Mouse (Mus musculus) midbrain, embryonic 14.5 days (tissue): ENCODE measurements around the gene Fcgr1. TPM values are rescaled to one million over a fixed set of nuclear protein-coding genes. Genes with fewer than 3 reads are reported as not detected.

Source experiments
- ATAC-seq: fragments of 200-750 bp; cut with Nextera tagmentation; 2 replicates; pipeline ENCODE4 v1.8.0; 2017; ENCODE audit warnings: moderate number of reproducible peaks, moderate library complexity; ENCODE audit not compliant: low FRiP score, low TSS enrichment
- DNase-seq: peaks from one replicate; pipeline ENCODE4 v3.0.0-alpha.2; 2015
- H3K27ac ChIP-seq: fragments of 300-500 bp; sonication (generic); replicated peaks from 2 replicates; pipeline ENCODE4 v1.5.1; 2014; ENCODE audit warnings: mild to moderate bottlenecking, low read depth, low read length, moderate library complexity
- H3K27me3 ChIP-seq: fragments of 300-500 bp; sonication (generic); 2 replicates; pipeline ENCODE4 v1.6.1; 2014; ENCODE audit warnings: low read length, control low read depth, mixed read lengths; ENCODE audit not compliant: control insufficient read depth, insufficient read depth
- H3K36me3 ChIP-seq: fragments of 300-500 bp; sonication (generic); 2 replicates; pipeline ENCODE4 v1.6.1; 2014; ENCODE audit warnings: low read length, control low read depth; ENCODE audit not compliant: control insufficient read depth, insufficient read depth
- H3K4me1 ChIP-seq: fragments of 300-500 bp; sonication (generic); 2 replicates; pipeline ENCODE4 v1.6.1; 2014; ENCODE audit warnings: mild to moderate bottlenecking, antibody characterized with exemption, low read length, control low read depth; ENCODE audit not compliant: control insufficient read depth, insufficient read depth
- H3K4me2 ChIP-seq: fragments of 300-500 bp; sonication (generic); 2 replicates; pipeline ENCODE4 v1.6.1; 2014; ENCODE audit warnings: mild to moderate bottlenecking, low read length, moderate library complexity
- H3K4me3 ChIP-seq: fragments of 300-500 bp; sonication (generic); replicated peaks from 2 replicates; pipeline ENCODE4 v1.5.1; 2014; ENCODE audit warnings: low read depth, low read length
- H3K9ac ChIP-seq: fragments of 300-500 bp; sonication (generic); replicated peaks from 2 replicates; pipeline ENCODE4 v1.6.1; 2014; ENCODE audit warnings: mild to moderate bottlenecking, low read length, moderate library complexity
- H3K9me3 ChIP-seq: fragments of 300-500 bp; sonication (generic); 2 replicates; pipeline ENCODE4 v1.6.1; 2016; ENCODE audit warnings: low read length, control low read depth, mixed read lengths; ENCODE audit not compliant: control insufficient read depth
- WGBS: fragments of 180-500 bp; shearing (Covaris S2); extraction: QIAGEN DNeasy Blood & Tissue Kit; methylation state at CpG from one replicate; pipeline ENCODE4 v1.1.7; 2014; 5-methylcytosine and 5-hydroxymethylcytosine counted together
- polyA plus RNA-seq: library from polyadenylated mRNA; unstranded; fragments of >200 nt; fragmentation: Nextera tagmentation; extraction: Ambion mirVana; gene quantifications from 2 replicates; pipeline ENCODE4 v1.2.1, GENCODE M21; 2014

The Fcgr1 gene
- polyA plus RNA-seq, 1 experiment from 2014 or later, result 4.8 TPM

DNA sequence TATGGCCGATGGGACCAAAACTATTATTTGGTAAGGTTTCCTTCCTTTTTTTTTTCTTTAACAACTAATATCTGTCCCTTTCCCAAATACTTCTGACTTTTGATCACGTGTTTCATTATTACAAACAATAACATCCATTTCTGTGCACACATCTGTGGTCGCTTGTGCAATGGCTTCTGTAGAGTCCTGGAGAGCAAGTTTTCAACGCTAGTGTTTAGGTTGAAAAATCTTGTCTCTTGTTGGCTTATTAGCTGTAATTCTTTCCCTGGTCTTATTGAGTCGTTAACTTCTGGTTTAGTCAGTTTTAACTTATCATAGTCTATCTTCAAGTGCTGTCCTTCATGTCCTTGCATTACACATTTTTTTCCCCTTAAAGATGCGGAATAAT is 41.4 kb upstream of the Fcgr1 start:
- Histone ChIP-seq H3K36me3 (no peaks in the 10 kb centered on the region), H3K4me1 (no peaks in the 10 kb centered on the region), H3K9me3 (no peaks in the 10 kb centered on the region), H3K27me3 (peaks cover 87% of the 10 kb centered on the region), H3K4me2 (no peak overlapping the region), H3K9ac (no peak overlapping the region), H3K27ac (no peak overlapping the region), H3K4me3 (no peak overlapping the region)
- ATAC-seq (no peak), DNase-seq (no peak)
- 55% methylated on average over 6 of the region's 6 CpGs for WGBS

DNA sequence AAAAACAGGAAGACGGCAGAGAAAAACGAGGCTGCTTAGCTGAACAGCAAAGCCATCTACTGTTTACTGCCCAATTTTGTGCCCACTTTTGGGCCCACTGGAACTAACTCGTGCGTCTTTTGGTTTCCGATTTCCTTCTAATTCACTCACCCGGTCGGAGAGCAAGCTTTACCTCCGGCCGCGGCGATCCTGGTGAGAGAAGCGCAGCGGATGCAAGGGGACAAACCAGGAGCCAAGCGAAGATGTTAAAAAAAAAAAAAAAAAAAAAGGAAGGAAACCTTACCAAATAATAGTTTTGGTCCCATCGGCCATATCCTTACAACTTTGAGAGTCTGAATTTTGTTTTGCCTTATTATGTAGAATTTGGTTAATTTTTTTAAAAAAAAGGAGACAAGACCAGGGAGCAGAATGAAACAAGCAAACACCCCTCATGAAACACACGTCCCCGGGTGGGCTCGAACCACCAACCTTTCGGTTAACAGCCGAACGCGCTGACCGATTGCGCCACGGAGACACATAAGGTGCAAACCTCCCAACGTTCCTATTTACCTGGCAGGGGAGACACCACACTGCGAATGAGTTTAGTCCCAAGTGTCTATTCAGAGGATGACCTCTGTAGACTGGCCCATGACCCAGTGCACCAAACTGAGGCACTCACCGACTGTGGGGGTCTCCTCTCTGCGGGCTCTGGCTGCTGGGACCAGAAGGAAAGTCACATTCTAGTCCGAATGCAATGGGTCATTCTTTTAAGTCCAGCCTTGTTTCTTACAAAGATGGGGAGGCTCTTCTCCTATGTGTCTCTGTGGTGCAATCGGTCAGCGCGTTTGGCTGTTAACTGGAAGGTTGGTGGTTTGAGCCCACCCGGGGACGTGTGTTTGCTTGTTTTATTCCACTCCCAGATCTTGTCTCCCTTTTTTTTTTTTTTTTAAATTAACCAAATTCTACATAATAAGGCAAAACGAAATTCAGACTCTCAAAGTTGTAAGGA is 40.7 kb upstream of the Fcgr1 start:
- ATAC-seq, result no peak
- 0 out of 2 replicates have a peak overlapping the region, but pooled peaks have one; percentile 22 for H3K4me2 ChIP-seq
- no peak overlapping the region for H3K9ac ChIP-seq
- 3% methylated on average over 36 of the region's 36 CpGs for WGBS
- peaks cover 94% of the 10 kb centered on the region for H3K27me3 ChIP-seq
- no peaks in the 10 kb centered on the region for H3K36me3 ChIP-seq
- DNase-seq, result no peak
- no peaks in the 10 kb centered on the region for H3K9me3 ChIP-seq
- H3K4me3 ChIP-seq, result no peak overlapping the region
- no peaks in the 10 kb centered on the region for H3K4me1 ChIP-seq
- no peak overlapping the region for H3K27ac ChIP-seq

GRCm38 (mm10) chr3:96333396-96334174 is 39.8 kb upstream of the Fcgr1 start:
- 0 out of 2 replicates have a peak overlapping the region, but pooled peaks have one; percentile 22 for H3K4me2 ChIP-seq
- H3K27ac ChIP-seq, result no peak overlapping the region
- WGBS, result 2% methylated on average over 25 of the region's 25 CpGs
- peaks cover 95% of the 10 kb centered on the region for H3K27me3 ChIP-seq
- no peaks in the 10 kb centered on the region for H3K9me3 ChIP-seq
- no peaks in the 10 kb centered on the region for H3K4me1 ChIP-seq
- no peak overlapping the region for H3K4me3 ChIP-seq
- no peaks in the 10 kb centered on the region for H3K36me3 ChIP-seq
- no peak for DNase-seq
- no peak for ATAC-seq
- no peak overlapping the region for H3K9ac ChIP-seq

GRCm38 (mm10) chr3:96332631-96333395 is 39.0 kb upstream of the Fcgr1 start:
- no peak for DNase-seq
- Histone ChIP-seq H3K27me3 (peaks cover 91% of the 10 kb centered on the region), H3K36me3 (no peaks in the 10 kb centered on the region), H3K4me1 (no peaks in the 10 kb centered on the region), H3K4me2 (no peak overlapping the region), H3K4me3 (no peak overlapping the region), H3K27ac (no peak overlapping the region), H3K9ac (no peak overlapping the region), H3K9me3 (no peaks in the 10 kb centered on the region)
- WGBS, result 4% methylated on average over 27 of the region's 27 CpGs
- ATAC-seq, result no peak

DNA sequence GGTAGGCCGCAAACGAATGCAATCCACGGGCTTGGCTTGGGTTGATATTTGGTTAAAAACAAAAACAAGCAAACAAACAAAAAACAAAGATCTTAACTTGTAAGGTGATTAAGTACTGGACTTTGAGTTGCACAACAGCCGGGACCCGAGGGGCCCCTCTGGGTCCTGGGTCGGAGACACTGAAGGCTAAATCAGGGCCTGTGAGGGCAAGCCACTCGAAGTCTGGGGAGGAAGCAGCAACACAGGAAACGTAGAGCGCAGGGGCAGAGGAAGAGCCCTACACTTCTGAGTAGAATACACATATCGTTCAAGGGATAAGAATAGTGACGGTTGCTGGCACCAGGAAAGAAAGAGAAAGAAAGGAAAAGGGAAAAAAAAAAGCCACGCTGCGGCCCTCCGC is 38.2 kb upstream of the Fcgr1 start:
- H3K4me1 ChIP-seq, result no peaks in the 10 kb centered on the region
- peaks cover 86% of the 10 kb centered on the region for H3K27me3 ChIP-seq
- H3K36me3 ChIP-seq, result no peaks in the 10 kb centered on the region
- no peak overlapping the region for H3K4me2 ChIP-seq
- ATAC-seq (no peak), DNase-seq (no peak)
- no peak overlapping the region for H3K4me3 ChIP-seq
- no peak overlapping the region for H3K9ac ChIP-seq
- H3K27ac ChIP-seq, result no peak overlapping the region
- no peaks in the 10 kb centered on the region for H3K9me3 ChIP-seq
- 24% methylated on average over 14 of the region's 14 CpGs for WGBS

DNA sequence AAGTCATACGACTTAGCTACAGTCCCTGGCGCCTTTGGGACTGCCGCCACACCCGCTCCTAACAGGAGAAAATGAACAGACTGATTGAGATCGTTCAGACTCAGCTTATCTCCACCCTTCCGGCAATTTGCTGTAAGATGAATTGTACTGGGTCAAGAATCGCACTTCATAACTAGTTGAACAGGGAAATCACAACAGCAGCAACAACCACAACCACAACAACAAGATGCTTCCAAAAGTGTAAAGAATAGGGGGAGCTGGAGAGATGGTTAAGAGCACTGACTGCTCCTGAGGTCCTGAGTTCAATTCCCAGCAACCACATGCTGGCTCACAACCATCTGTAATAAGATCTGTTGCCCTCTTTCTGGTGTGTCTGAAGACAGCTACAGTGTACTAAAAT is 37.7 kb upstream of the Fcgr1 start:
- peaks cover 84% of the 10 kb centered on the region for H3K27me3 ChIP-seq
- H3K36me3 ChIP-seq, result no peaks in the 10 kb centered on the region
- H3K4me3 ChIP-seq, result no peak overlapping the region
- no peaks in the 10 kb centered on the region for H3K4me1 ChIP-seq
- H3K27ac ChIP-seq, result no peak overlapping the region
- whole genome bisulfite sequencing, result 78% methylated on average over 7 of the region's 7 CpGs
- H3K9me3 ChIP-seq, result no peaks in the 10 kb centered on the region
- ATAC-seq, result no peak
- H3K4me2 ChIP-seq, result no peak overlapping the region
- no peak for DNase-seq
- no peak overlapping the region for H3K9ac ChIP-seq

GRCm38 (mm10) chr3:96330603-96331002 is 36.8 kb upstream of the Fcgr1 start:
- Histone ChIP-seq H3K4me1 (no peaks in the 10 kb centered on the region), H3K9ac (no peak overlapping the region), H3K27me3 (peaks cover 83% of the 10 kb centered on the region), H3K27ac (no peak overlapping the region), H3K4me2 (no peak overlapping the region), H3K4me3 (no peak overlapping the region), H3K9me3 (no peaks in the 10 kb centered on the region), H3K36me3 (no peaks in the 10 kb centered on the region)
- WGBS, result 65% methylated on average over 7 of the region's 7 CpGs
- no peak for ATAC-seq
- DNase-seq, result no peak

DNA sequence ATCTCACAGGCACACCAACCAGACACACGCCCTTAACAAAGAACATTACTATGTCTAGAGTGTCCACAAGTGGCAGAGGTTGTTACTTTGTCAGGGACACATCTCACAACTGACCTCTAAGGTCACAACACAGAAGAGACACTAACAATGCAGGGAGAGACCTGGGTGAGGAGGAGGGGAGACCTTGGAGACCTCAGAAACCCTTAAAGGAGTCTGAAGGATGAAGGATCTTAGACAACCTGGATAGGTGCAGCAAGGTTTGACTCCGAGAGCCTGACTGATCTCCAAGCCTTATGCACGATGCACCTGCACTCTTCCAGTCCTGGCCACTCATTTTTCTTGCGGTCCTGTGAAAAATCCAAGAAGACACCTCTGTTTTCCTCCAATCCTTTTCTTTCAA is 36.4 kb upstream of the Fcgr1 start:
- H3K36me3 ChIP-seq, result no peaks in the 10 kb centered on the region
- no peak overlapping the region for H3K27ac ChIP-seq
- H3K9ac ChIP-seq, result no peak overlapping the region
- WGBS, result 88% methylated on average over 4 of the region's 4 CpGs
- H3K9me3 ChIP-seq, result no peaks in the 10 kb centered on the region
- ATAC-seq (no peak), DNase-seq (no peak)
- H3K27me3 ChIP-seq, result peaks cover 82% of the 10 kb centered on the region
- no peak overlapping the region for H3K4me2 ChIP-seq
- H3K4me1 ChIP-seq, result no peaks in the 10 kb centered on the region
- no peak overlapping the region for H3K4me3 ChIP-seq
